Mouse (Mus musculus) liver, postnatal 0 days (tissue): ENCODE data around the gene Rab19.

Experiments
- CTCF ChIP-seq: sonication (generic); IDR thresholded peaks from 2 replicates; pipeline ENCODE4 v1.5.1; 2016; ENCODE audit warnings: antibody characterized with exemption, low read depth
- EP300 ChIP-seq: IDR thresholded peaks from 2 replicates; pipeline ENCODE4 v1.6.1; 2016; ENCODE audit warnings: antibody characterized with exemption, low read depth, mild to moderate bottlenecking

GRCm38 (mm10) chr6:39406480-39406879 is 25.5 kb downstream of the Rab19 start:
- no peak for TF ChIP-seq CTCF
- TF ChIP-seq EP300: no peak
